Mouse (Mus musculus): ENCODE measurements around the gene Supt4a. TPM values are rescaled to one million over a fixed set of nuclear protein-coding genes. Genes with fewer than 3 reads are reported as not detected.
A peak's percentile ranks its signal among the peaks of the same experiment; 100 is the strongest.

The Supt4a gene
- polyA plus RNA-seq, 1 experiment from 2014 or later: 191 TPM

DNA sequence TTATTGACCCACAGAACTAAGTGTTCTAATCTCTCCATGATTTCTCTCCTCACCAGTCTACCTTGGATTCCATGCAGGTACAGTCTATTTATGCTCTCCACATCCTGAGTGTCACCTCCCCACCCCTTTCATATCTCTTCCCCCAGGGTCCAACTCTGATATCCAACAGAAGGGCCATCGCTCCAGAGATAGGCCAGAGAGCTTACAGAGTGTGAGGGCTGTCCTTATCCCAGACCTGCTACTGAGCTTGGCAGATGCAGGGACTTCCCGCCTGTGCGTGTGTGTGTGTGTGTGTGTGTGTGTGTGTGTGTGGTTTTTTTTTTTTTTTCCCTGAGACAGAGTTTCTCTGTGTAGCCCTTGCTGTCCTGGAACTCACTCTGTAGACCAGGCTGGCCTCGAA, 31.4 kb downstream of the Supt4a start:
- peaks cover 48% of the 10 kb centered on the region for H3K27me3 ChIP-seq (ENCODE audit: low read depth, poor library complexity, severe bottlenecking)
- H3K4me3 ChIP-seq: no peak overlapping the region
- DNase-seq (ENCODE audit: low spot score): no peak
- peaks cover 13% of the 10 kb centered on the region for H3K4me1 ChIP-seq
- 81% methylated on average over 4 of the region's 4 CpGs for WGBS
- H3K36me3 ChIP-seq: no peaks in the 10 kb centered on the region
- no peak overlapping the region for H3K27ac ChIP-seq
- no peaks in the 10 kb centered on the region for H3K9me3 ChIP-seq (replicated peaks)

DNA sequence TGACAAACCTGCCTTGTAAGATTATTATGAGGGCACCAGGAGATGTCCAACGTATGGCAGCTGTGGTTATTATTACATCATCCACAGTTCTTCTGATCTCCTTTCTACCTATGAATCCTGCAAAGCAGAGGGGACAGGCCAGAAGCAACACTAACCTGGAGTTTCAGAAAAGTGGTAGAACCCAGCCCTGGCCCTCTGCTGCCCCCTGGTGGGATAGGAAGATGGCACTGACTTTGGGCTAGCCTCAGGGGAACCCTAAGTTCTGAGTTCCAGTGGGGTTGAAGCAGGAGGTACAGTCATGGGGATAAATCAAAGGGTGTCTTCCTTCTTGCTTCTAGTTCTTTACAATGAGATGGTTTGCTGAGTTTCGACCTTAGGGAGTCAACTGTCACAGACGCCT, 33.6 kb downstream of the Supt4a start:
- peaks cover 4% of the 10 kb centered on the region for H3K4me1 ChIP-seq
- peaks cover 33% of the 10 kb centered on the region for H3K27me3 ChIP-seq (ENCODE audit: low read depth, poor library complexity, severe bottlenecking)
- H3K36me3 ChIP-seq: no peaks in the 10 kb centered on the region
- H3K9me3 ChIP-seq (replicated peaks): no peaks in the 10 kb centered on the region
- DNase-seq (ENCODE audit: low spot score): peak; percentile 84
- 56% methylated on average over 3 of the region's 3 CpGs for WGBS
- H3K4me3 ChIP-seq: no peak overlapping the region
- H3K27ac ChIP-seq: no peak overlapping the region

DNA sequence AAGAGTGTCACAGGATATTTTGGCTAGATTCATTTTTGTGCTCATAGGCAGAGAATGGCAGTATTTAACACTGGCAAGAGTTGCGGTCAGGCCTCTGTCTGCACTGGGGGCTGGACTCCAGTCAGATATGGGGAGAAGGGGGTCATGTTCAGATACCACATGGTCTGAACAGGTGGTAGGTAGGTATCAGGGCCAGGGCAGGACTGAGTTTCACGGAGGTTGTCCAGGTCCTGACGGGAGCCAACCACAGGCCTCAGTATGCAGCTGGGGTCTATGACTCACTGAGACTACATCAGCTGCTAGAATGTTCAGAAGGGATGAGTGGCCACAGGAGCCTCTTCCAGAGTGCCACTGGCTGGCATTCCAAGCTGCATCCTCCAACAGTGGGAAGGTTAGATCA, 35.0 kb downstream of the Supt4a start:
- peaks cover 32% of the 10 kb centered on the region for H3K27me3 ChIP-seq (ENCODE audit: low read depth, poor library complexity, severe bottlenecking)
- 91% methylated on average over 3 of the region's 3 CpGs for WGBS
- peaks cover 6% of the 10 kb centered on the region for H3K4me1 ChIP-seq
- no peak for DNase-seq (ENCODE audit: low spot score)
- H3K4me3 ChIP-seq: no peak overlapping the region
- H3K27ac ChIP-seq: no peak overlapping the region
- no peaks in the 10 kb centered on the region for H3K9me3 ChIP-seq (replicated peaks)
- H3K36me3 ChIP-seq: no peaks in the 10 kb centered on the region

DNA sequence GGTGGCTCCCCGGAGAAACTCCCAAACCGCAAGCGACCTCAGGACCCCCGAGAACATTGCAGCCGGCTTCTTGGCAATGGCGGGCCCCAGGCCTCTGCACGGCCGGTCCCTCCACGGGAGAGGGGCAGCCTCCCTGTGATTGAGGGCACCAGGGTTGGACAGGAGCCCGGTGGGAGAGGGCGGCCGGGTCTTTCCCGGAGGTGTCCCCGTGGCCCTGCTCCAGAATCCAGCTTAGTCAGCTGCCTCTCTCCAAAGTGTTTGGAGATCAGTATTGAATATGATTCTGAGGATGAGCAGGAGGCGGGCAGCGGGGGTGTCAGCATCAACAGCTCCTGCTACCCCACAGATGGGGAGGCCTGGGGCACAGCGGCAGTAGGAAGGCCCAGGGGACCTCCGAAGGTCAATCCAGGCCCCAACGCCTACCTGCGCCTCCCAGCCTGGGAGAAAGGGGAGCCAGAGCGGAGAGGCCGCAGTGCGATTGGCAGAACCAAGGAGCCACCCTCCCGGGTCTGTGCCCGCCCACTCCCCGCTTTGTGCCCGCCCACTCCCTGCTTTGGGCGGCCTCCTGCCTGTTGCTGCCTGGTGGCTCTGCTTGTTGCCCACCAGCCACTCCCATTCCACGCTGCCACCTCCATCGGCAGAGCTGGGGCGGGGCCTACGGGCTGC, 40.9 kb downstream of the Supt4a start:
- H3K27ac ChIP-seq: peak overlapping the region; percentile 69
- no peaks in the 10 kb centered on the region for H3K36me3 ChIP-seq
- H3K27me3 ChIP-seq (ENCODE audit: low read depth, poor library complexity, severe bottlenecking): peaks cover 59% of the 10 kb centered on the region
- H3K4me3 ChIP-seq: peak overlapping the region; percentile 50
- peak; percentile 86 for DNase-seq (ENCODE audit: low spot score)
- 10% methylated on average over 32 of the region's 32 CpGs for WGBS
- H3K4me1 ChIP-seq: peaks cover 25% of the 10 kb centered on the region
- H3K9me3 ChIP-seq (replicated peaks): no peaks in the 10 kb centered on the region

DNA sequence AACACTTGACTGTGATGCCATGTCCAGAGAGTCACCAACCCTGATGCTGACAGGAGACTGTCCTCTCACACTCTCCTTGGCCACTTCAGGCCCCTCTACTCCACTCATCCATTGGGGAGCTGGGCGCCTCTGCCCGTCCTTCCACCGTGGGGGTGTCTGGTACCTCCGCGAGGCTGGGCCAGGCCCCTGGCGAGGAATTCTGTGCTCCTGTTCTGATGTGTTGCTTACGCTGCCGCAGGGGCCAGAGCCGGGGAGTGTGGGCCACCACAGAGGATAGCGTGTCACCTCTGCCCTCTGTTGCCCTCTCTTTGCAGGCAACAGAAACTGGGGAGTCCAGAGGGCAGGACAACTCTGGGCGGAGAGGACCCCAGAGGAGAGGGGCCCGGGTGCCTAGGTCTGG, 41.6 kb downstream of the Supt4a start:
- 33% methylated on average over 12 of the region's 12 CpGs for WGBS
- peaks cover 25% of the 10 kb centered on the region for H3K4me1 ChIP-seq
- H3K9me3 ChIP-seq (replicated peaks): no peaks in the 10 kb centered on the region
- peak overlapping the region; percentile 50 for H3K4me3 ChIP-seq
- peak overlapping the region; percentile 69 for H3K27ac ChIP-seq
- peaks cover 59% of the 10 kb centered on the region for H3K27me3 ChIP-seq (ENCODE audit: low read depth, poor library complexity, severe bottlenecking)
- DNase-seq (ENCODE audit: low spot score): no peak
- no peaks in the 10 kb centered on the region for H3K36me3 ChIP-seq

DNA sequence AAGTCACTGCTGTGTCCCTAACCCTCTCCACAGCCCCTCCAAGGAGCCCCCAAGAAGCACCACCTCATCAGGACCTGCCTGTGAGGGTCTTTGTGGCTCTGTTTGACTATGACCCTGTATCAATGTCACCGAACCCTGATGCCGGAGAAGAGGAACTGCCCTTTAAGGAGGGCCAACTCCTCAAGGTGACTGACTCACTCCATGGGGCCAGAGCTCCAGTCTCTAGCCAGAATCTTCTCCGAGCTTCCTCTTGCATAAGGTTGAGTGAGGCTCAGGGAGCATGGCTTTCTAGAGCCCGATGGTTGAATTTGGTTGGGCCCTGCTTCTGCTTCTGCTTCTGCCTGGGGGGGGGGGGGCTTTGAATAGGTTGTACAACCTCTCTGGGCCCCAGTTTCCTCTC, 42.0 kb downstream of the Supt4a start:
- no peaks in the 10 kb centered on the region for H3K9me3 ChIP-seq (replicated peaks)
- peaks cover 59% of the 10 kb centered on the region for H3K27me3 ChIP-seq (ENCODE audit: low read depth, poor library complexity, severe bottlenecking)
- 83% methylated on average over 4 of the region's 4 CpGs for WGBS
- no peak for DNase-seq (ENCODE audit: low spot score)
- no peak overlapping the region for H3K27ac ChIP-seq
- no peaks in the 10 kb centered on the region for H3K36me3 ChIP-seq
- no peak overlapping the region for H3K4me3 ChIP-seq
- H3K4me1 ChIP-seq: peaks cover 25% of the 10 kb centered on the region

DNA sequence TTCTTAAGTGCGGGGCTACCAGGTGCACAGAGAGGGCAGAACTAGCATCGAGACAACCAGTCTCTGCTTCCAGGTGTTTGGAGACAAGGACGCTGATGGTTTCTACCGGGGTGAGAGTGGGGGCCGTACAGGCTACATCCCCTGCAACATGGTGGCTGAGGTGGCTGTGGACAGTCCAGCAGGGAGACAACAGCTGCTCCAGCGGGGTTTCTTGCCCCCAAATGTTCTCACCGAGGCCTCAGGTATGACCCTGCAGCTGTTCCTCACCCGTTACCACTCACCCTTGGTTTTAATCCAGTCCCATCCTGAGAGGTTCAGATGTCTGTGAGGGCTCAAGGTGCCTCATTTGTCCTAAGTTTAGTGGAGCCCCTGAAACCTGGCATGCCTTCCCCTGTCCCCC, 42.8 kb downstream of the Supt4a start:
- 81% methylated on average over 8 of the region's 8 CpGs for whole genome bisulfite sequencing
- no peak for DNase-seq (ENCODE audit: low spot score)
- H3K27me3 ChIP-seq (ENCODE audit: low read depth, poor library complexity, severe bottlenecking): peaks cover 59% of the 10 kb centered on the region

DNA sequence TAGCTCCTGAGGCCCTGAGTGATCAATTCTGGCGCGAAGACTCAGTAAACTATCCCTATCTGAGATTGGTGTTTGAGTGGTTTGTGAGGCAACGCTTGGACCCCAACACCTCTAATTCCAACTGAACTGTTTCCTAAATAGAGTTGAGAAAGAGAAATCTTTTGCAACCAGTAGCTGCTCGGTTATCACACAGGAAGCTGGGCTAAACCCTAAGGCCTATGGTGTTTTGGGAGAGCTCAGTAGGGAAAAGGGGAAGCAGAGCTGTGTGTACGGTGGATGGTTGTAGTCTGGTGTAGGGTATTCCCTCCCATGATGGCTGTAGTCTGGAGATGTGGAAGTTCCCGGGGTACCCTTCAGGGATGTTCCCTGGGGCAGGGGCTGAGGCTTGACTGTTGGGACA, 52.7 kb downstream of the Supt4a start:
- no peak overlapping the region for H3K27ac ChIP-seq
- H3K36me3 ChIP-seq: no peaks in the 10 kb centered on the region
- WGBS: 89% methylated on average over 6 of the region's 6 CpGs
- DNase-seq (ENCODE audit: low spot score): no peak
- no peak overlapping the region for H3K4me3 ChIP-seq
- H3K4me1 ChIP-seq: no peaks in the 10 kb centered on the region
- H3K9me3 ChIP-seq (replicated peaks): no peaks in the 10 kb centered on the region
- no peaks in the 10 kb centered on the region for H3K27me3 ChIP-seq (ENCODE audit: low read depth, poor library complexity, severe bottlenecking)

More for the DNA sequence above, 42.8 kb downstream of the Supt4a start:
- Histone ChIP-seq H3K27ac (no peak overlapping the region), H3K4me1 (peaks cover 22% of the 10 kb centered on the region), H3K9me3 (replicated peaks) (no peaks in the 10 kb centered on the region), H3K36me3 (no peaks in the 10 kb centered on the region), H3K4me3 (no peak overlapping the region)

MicroRNA genes within 50 kb of the gene (microRNA counts, 519-probe panel; counts per million panel counts)
- 5,271 counts per million, percentile 89 among the panel's probes with 10 or more counts for microRNA mmu-miR-142-3p
- 5,583 counts per million, percentile 90 among the panel's probes with 10 or more counts for microRNA mmu-miR-142-5p

Small RNAs within 50 kb of the gene (microRNA-seq; reads per million reads assigned to microRNA genes)
- gene Mir142 (not detected), gene Mir142b (not detected)

Other genes with a start within 250 kb of the Supt4a start
- gene Gm11492, start 170.9 kb upstream of the Supt4a start, polyA plus RNA-seq (2016; fragmentation: Nextera tagmentation; extraction: Ambion mirVana): not detected in 2 replicates
- gene Sept4, start 168.6 kb upstream of the Supt4a start, polyA plus RNA-seq (2016; fragmentation: Nextera tagmentation; extraction: Ambion mirVana): 4.8 and 6.0 TPM in 2 replicates
- 68.3 and 69.0 TPM in 2 replicates for gene Mtmr4, start 145.4 kb upstream of the Supt4a start, polyA plus RNA-seq (2016; fragmentation: Nextera tagmentation; extraction: Ambion mirVana)
- gene Hsf5, start 120.4 kb upstream of the Supt4a start, polyA plus RNA-seq (2016; fragmentation: Nextera tagmentation; extraction: Ambion mirVana): 0.26 and 0.34 TPM in 2 replicates
- gene Rnf43, start 74.8 kb upstream of the Supt4a start, polyA plus RNA-seq (2016; fragmentation: Nextera tagmentation; extraction: Ambion mirVana): 1.9 and 2.2 TPM in 2 replicates
- 0.74 and 2.9 TPM in 2 replicates for gene Tspoap1, start 23.0 kb downstream of the Supt4a start, polyA plus RNA-seq (2016; fragmentation: Nextera tagmentation; extraction: Ambion mirVana)
- 2.8 and 4.0 TPM in 2 replicates for gene Mpo, start 56.0 kb downstream of the Supt4a start, polyA plus RNA-seq (2016; fragmentation: Nextera tagmentation; extraction: Ambion mirVana)
- not detected in 2 replicates for gene Lpo, start 90.7 kb downstream of the Supt4a start, polyA plus RNA-seq (2016; fragmentation: Nextera tagmentation; extraction: Ambion mirVana)
- gene Mks1, start 115.7 kb downstream of the Supt4a start, polyA plus RNA-seq (2016; fragmentation: Nextera tagmentation; extraction: Ambion mirVana): 18.0 TPM in 2 replicates
- gene Epx, start 138.0 kb downstream of the Supt4a start, polyA plus RNA-seq (2016; fragmentation: Nextera tagmentation; extraction: Ambion mirVana): not detected in 2 replicates
- not detected in 2 replicates for gene Olfr462, start 154.7 kb downstream of the Supt4a start, polyA plus RNA-seq (2016; fragmentation: Nextera tagmentation; extraction: Ambion mirVana)
- not detected in 2 replicates for gene Olfr463, start 159.8 kb downstream of the Supt4a start, polyA plus RNA-seq (2016; fragmentation: Nextera tagmentation; extraction: Ambion mirVana)
- not detected in 2 replicates for gene Olfr464, start 183.4 kb downstream of the Supt4a start, polyA plus RNA-seq (2016; fragmentation: Nextera tagmentation; extraction: Ambion mirVana)
- 22.9 and 25.0 TPM in 2 replicates for gene Dynll2, start 250.0 kb downstream of the Supt4a start, polyA plus RNA-seq (2016; fragmentation: Nextera tagmentation; extraction: Ambion mirVana)

All from limb, embryonic 10.5 days (tissue).